Mouse (Mus musculus): ENCODE results near the gene Slc22a14. TPM values are rescaled to one million over a fixed set of nuclear protein-coding genes. Genes with fewer than 3 reads are reported as not detected.

Slc22a14 gene
- polyA plus RNA-seq, 1 experiment from 2014 or later: 0.12 TPM

GRCm38 (mm10) chr9:119346376-119346775, 19.0 kb downstream of the Slc22a14 start:
- no peak for ATAC-seq (ENCODE audit: low FRiP score, low TSS enrichment)
- 97% methylated on average over 8 of the region's 8 CpGs for WGBS
- Histone ChIP-seq H3K9me3 (ENCODE audit: low read length) (no peaks in the 10 kb centered on the region), H3K36me3 (ENCODE audit: insufficient read depth, low read length) (peaks cover 57% of the 10 kb centered on the region), H3K4me1 (ENCODE audit: insufficient read depth, low read length) (peaks cover 19% of the 10 kb centered on the region), H3K27ac (ENCODE audit: low read length) (no peak overlapping the region), H3K27me3 (ENCODE audit: insufficient read depth, low read length) (no peaks in the 10 kb centered on the region), H3K9ac (replicated peaks; ENCODE audit: low read length) (no peak overlapping the region), H3K4me2 (replicated peaks; ENCODE audit: low read depth, low read length) (no peak overlapping the region), H3K4me3 (ENCODE audit: low read length) (no peak overlapping the region)

- WGBS: 88% methylated on average over 7 of the region's 7 CpGs
- no peak overlapping the region for H3K27ac ChIP-seq (ENCODE audit: low read length)
- peaks cover 40% of the 10 kb centered on the region for H3K36me3 ChIP-seq (ENCODE audit: insufficient read depth, low read length)
Observed at GRCm38 (mm10) chr9:119342728-119343127, 22.6 kb downstream of the Slc22a14 start.

GRCm38 (mm10) chr9:119340909-119341816, 24.2 kb downstream of the Slc22a14 start, which contains the start of gene Myd88:
Gene Myd88, minus strand, starts transcription at chr9:119341411.
- peak within 1 kb of the TSS; percentile 98 for H3K27ac ChIP-seq (ENCODE audit: low read length)
- no peaks in the 10 kb centered on the region for H3K9me3 ChIP-seq (ENCODE audit: low read length)
- peak within 1 kb of the TSS; percentile 96 for H3K4me2 ChIP-seq (replicated peaks; ENCODE audit: low read depth, low read length)
- H3K27me3 ChIP-seq (ENCODE audit: insufficient read depth, low read length): no peaks in the 10 kb centered on the region
- peak within 1 kb of the TSS; percentile 68 for H3K4me3 ChIP-seq (ENCODE audit: low read length)
- peak within 1 kb of the TSS; percentile 84 for H3K9ac ChIP-seq (replicated peaks; ENCODE audit: low read length)
- peaks cover 30% of the 10 kb centered on the region for H3K36me3 ChIP-seq (ENCODE audit: insufficient read depth, low read length)
- WGBS: under 1% methylated on average over 57 of the region's 68 CpGs
- H3K4me1 ChIP-seq (ENCODE audit: insufficient read depth, low read length): peaks cover 23% of the 10 kb centered on the region
- ATAC-seq (ENCODE audit: low FRiP score, low TSS enrichment): peak; percentile 98

More at GRCm38 (mm10) chr9:119342728-119343127, 22.6 kb downstream of the Slc22a14 start:
- Histone ChIP-seq H3K9ac (replicated peaks; ENCODE audit: low read length) (peak overlapping the region; percentile 84; the same call in 1 of the 2 replicates), H3K9me3 (ENCODE audit: low read length) (no peaks in the 10 kb centered on the region), H3K4me3 (ENCODE audit: low read length) (no peak overlapping the region), H3K4me1 (ENCODE audit: insufficient read depth, low read length) (peaks cover 23% of the 10 kb centered on the region), H3K4me2 (replicated peaks; ENCODE audit: low read depth, low read length) (no peak overlapping the region; the same call in 1 of the 2 replicates), H3K27me3 (ENCODE audit: insufficient read depth, low read length) (no peaks in the 10 kb centered on the region)
- ATAC-seq (ENCODE audit: low FRiP score, low TSS enrichment): no peak

- Histone ChIP-seq H3K4me2 (replicated peaks; ENCODE audit: low read depth, low read length) (peak overlapping the region; percentile 96), H3K27me3 (ENCODE audit: insufficient read depth, low read length) (no peaks in the 10 kb centered on the region), H3K4me1 (ENCODE audit: insufficient read depth, low read length) (peaks cover 23% of the 10 kb centered on the region), H3K9me3 (ENCODE audit: low read length) (no peaks in the 10 kb centered on the region), H3K9ac (replicated peaks; ENCODE audit: low read length) (peak overlapping the region; percentile 82), H3K4me3 (ENCODE audit: low read length) (peak overlapping the region; percentile 68), H3K27ac (ENCODE audit: low read length) (peak overlapping the region; percentile 98), H3K36me3 (ENCODE audit: insufficient read depth, low read length) (peaks cover 21% of the 10 kb centered on the region)
- ATAC-seq (ENCODE audit: low FRiP score, low TSS enrichment): no peak
- 2% methylated on average over 8 of the region's 8 CpGs for WGBS
Observed at GRCm38 (mm10) chr9:119340212-119340580, 25.2 kb downstream of the Slc22a14 start.

- peak within 1 kb of the TSS; percentile 82 for H3K9ac ChIP-seq (replicated peaks; ENCODE audit: low read length)
- H3K9me3 ChIP-seq (ENCODE audit: low read length): no peaks in the 10 kb centered on the region
- ATAC-seq (ENCODE audit: low FRiP score, low TSS enrichment): no peak
- under 1% methylated on average over 43 of the region's 43 CpGs for WGBS
- no peaks in the 10 kb centered on the region for H3K27me3 ChIP-seq (ENCODE audit: insufficient read depth, low read length)
- peaks cover 17% of the 10 kb centered on the region; the same call in 1 of the 2 replicates for H3K36me3 ChIP-seq (ENCODE audit: insufficient read depth, low read length)
- peak within 1 kb of the TSS; percentile 96 for H3K4me2 ChIP-seq (replicated peaks; ENCODE audit: low read depth, low read length)
- peak within 1 kb of the TSS; percentile 98 for H3K27ac ChIP-seq (ENCODE audit: low read length)
- H3K4me1 ChIP-seq (ENCODE audit: insufficient read depth, low read length): peaks cover 23% of the 10 kb centered on the region
- H3K4me3 ChIP-seq (ENCODE audit: low read length): peak within 1 kb of the TSS; percentile 68
Observed at GRCm38 (mm10) chr9:119339558-119340211, 25.7 kb downstream of the Slc22a14 start, which contains the start of gene Acaa1a. Gene Acaa1a, plus strand, starts transcription at chr9:119339676.

- no peaks in the 10 kb centered on the region for H3K27me3 ChIP-seq (ENCODE audit: insufficient read depth, low read length)
- WGBS: 50% methylated on average over 7 of the region's 7 CpGs
- H3K4me3 ChIP-seq (ENCODE audit: low read length): peak overlapping the region; percentile 68
- peak overlapping the region; percentile 82 for H3K9ac ChIP-seq (replicated peaks; ENCODE audit: low read length)
- ATAC-seq (ENCODE audit: low FRiP score, low TSS enrichment): no peak
- H3K36me3 ChIP-seq (ENCODE audit: insufficient read depth, low read length): peaks cover 12% of the 10 kb centered on the region; the same call in 1 of the 2 replicates
- H3K4me2 ChIP-seq (replicated peaks; ENCODE audit: low read depth, low read length): peak overlapping the region; percentile 96
- H3K9me3 ChIP-seq (ENCODE audit: low read length): no peaks in the 10 kb centered on the region
- H3K27ac ChIP-seq (ENCODE audit: low read length): no peak overlapping the region
- peaks cover 29% of the 10 kb centered on the region for H3K4me1 ChIP-seq (ENCODE audit: insufficient read depth, low read length)
Observed at GRCm38 (mm10) chr9:119339106-119339505, 26.2 kb downstream of the Slc22a14 start.

GRCm38 (mm10) chr9:119338350-119338749, 27.0 kb downstream of the Slc22a14 start:
- H3K27me3 ChIP-seq (ENCODE audit: insufficient read depth, low read length): no peaks in the 10 kb centered on the region
- 90% methylated on average over 3 of the region's 3 CpGs for WGBS
- no peaks in the 10 kb centered on the region for H3K9me3 ChIP-seq (ENCODE audit: low read length)
- H3K4me2 ChIP-seq (replicated peaks; ENCODE audit: low read depth, low read length): no peak overlapping the region
- peaks cover 4% of the 10 kb centered on the region; the same call in 1 of the 2 replicates for H3K36me3 ChIP-seq (ENCODE audit: insufficient read depth, low read length)
- H3K9ac ChIP-seq (replicated peaks; ENCODE audit: low read length): no peak overlapping the region
- H3K27ac ChIP-seq (ENCODE audit: low read length): no peak overlapping the region
- ATAC-seq (ENCODE audit: low FRiP score, low TSS enrichment): no peak
- peaks cover 33% of the 10 kb centered on the region for H3K4me1 ChIP-seq (ENCODE audit: insufficient read depth, low read length)
- H3K4me3 ChIP-seq (ENCODE audit: low read length): no peak overlapping the region

- Histone ChIP-seq H3K9me3 (ENCODE audit: low read length) (no peaks in the 10 kb centered on the region), H3K4me3 (ENCODE audit: low read length) (no peak overlapping the region), H3K4me1 (ENCODE audit: insufficient read depth, low read length) (peaks cover 32% of the 10 kb centered on the region), H3K36me3 (ENCODE audit: insufficient read depth, low read length) (no peaks in the 10 kb centered on the region), H3K9ac (replicated peaks; ENCODE audit: low read length) (no peak overlapping the region), H3K4me2 (replicated peaks; ENCODE audit: low read depth, low read length) (no peak overlapping the region), H3K27me3 (ENCODE audit: insufficient read depth, low read length) (no peaks in the 10 kb centered on the region), H3K27ac (ENCODE audit: low read length) (no peak overlapping the region)
- no peak for ATAC-seq (ENCODE audit: low FRiP score, low TSS enrichment)
- WGBS: 71% methylated on average over 14 of the region's 14 CpGs
Observed at GRCm38 (mm10) chr9:119337842-119338241, 27.5 kb downstream of the Slc22a14 start.

GRCm38 (mm10) chr9:119335571-119335970, 29.8 kb downstream of the Slc22a14 start:
- Histone ChIP-seq H3K4me2 (replicated peaks; ENCODE audit: low read depth, low read length) (no peak overlapping the region), H3K27ac (ENCODE audit: low read length) (no peak overlapping the region), H3K4me3 (ENCODE audit: low read length) (no peak overlapping the region), H3K9me3 (ENCODE audit: low read length) (no peaks in the 10 kb centered on the region), H3K27me3 (ENCODE audit: insufficient read depth, low read length) (no peaks in the 10 kb centered on the region), H3K4me1 (ENCODE audit: insufficient read depth, low read length) (peaks cover 22% of the 10 kb centered on the region), H3K36me3 (ENCODE audit: insufficient read depth, low read length) (no peaks in the 10 kb centered on the region), H3K9ac (replicated peaks; ENCODE audit: low read length) (no peak overlapping the region)
- ATAC-seq (ENCODE audit: low FRiP score, low TSS enrichment): no peak
- WGBS: 83% methylated on average over 4 of the region's 4 CpGs

Measured in kidney, embryonic 16.5 days (tissue).